Mouse (Mus musculus): ENCODE results near the gene Cyp2c40.
"Not testable (repeated sequence)": the region's sequence is repeated elsewhere in the genome, so short reads cannot be mapped to it uniquely, and the experiment has no call there.

The Cyp2c40 gene

GRCm38 (mm10) chr19:39812714-39813113 is at the start of gene Cyp2c40:
Gene Cyp2c40 (minus strand): TSS chr19:39812814.
- DNase-seq (ENCODE audit: low spot score in 2 of 2): not testable (repeated sequence)

GRCm38 (mm10) chr19:39820931-39821330 is 8.3 kb upstream of the Cyp2c40 start:
- not testable (repeated sequence) for DNase-seq (ENCODE audit: low spot score in 2 of 2)

GRCm38 (mm10) chr19:39816400-39816799 is 3.8 kb upstream of the Cyp2c40 start:
- not testable (repeated sequence) for DNase-seq (ENCODE audit: low spot score in 2 of 2)

- DNase-seq (ENCODE audit: low spot score in 2 of 2): not testable (repeated sequence)
Observed at GRCm38 (mm10) chr19:39815991-39816390, 3.4 kb upstream of the Cyp2c40 start.

- DNase-seq (ENCODE audit: low spot score in 2 of 2): not testable (repeated sequence)
Observed at GRCm38 (mm10) chr19:39785458-39785857, 27.2 kb downstream of the Cyp2c40 start.

GRCm38 (mm10) chr19:39745357-39745756 is 67.3 kb downstream of the Cyp2c40 start:
- no peak for DNase-seq (ENCODE audit: low spot score in 2 of 2)

- DNase-seq (ENCODE audit: low spot score in 2 of 2): not testable (repeated sequence)
Observed at GRCm38 (mm10) chr19:39744361-39744760, 68.3 kb downstream of the Cyp2c40 start.

- DNase-seq (ENCODE audit: low spot score in 2 of 2): no peak
Observed at GRCm38 (mm10) chr19:39740920-39741319, 71.7 kb downstream of the Cyp2c40 start, which contains the start of gene Cyp2c68. Gene Cyp2c68 (minus strand): TSS chr19:39741054.
